Mouse (Mus musculus): Measurements from ENCODE around the gene Nicn1.
"Not testable (repeated sequence)": the region's sequence is repeated elsewhere in the genome, so short reads cannot be mapped to it uniquely, and the experiment has no call there.

Nicn1 gene

DNA sequence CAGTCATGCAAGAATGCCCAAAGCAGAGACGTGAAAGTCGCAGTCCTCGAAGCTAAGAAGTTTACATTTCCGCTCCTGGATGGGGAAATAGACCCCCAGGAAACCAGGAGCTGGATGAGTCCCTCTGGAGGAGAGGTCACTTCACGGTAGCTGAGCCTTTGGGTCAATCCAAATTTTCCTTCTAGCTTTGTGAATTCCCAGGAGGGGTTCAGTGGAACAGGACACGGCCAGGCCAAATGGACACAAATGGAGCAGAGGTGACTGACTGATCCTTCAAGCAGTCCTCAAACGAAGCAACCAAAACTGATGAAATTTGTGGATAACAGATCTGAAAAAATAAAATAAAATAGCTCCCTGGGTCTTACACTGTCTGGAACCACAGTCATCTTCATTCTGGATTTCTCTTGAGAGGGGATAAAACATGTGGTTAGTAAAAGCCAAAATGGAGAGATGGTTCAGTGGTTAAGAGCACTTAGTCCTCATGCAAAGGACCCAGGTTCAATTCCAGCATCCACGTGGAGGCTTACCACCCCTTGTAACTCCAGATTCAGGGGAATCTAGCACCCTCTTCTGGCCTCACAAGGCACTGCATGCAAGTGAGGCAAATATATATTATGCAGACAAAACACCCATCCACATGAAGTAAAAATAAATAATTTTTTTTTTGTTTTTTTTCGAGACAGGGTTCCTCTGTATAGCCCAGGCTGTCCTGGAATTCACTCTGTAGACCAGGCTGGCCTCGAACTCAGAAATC is 11.4 kb upstream of the Nicn1 start:
- DNase-seq (ENCODE audit: low read depth, low spot score), result no peak

GRCm38 (mm10) chr9:108280071-108280828 is 10.0 kb upstream of the Nicn1 start:
- no peak for DNase-seq (ENCODE audit: low read depth, low spot score)

DNA sequence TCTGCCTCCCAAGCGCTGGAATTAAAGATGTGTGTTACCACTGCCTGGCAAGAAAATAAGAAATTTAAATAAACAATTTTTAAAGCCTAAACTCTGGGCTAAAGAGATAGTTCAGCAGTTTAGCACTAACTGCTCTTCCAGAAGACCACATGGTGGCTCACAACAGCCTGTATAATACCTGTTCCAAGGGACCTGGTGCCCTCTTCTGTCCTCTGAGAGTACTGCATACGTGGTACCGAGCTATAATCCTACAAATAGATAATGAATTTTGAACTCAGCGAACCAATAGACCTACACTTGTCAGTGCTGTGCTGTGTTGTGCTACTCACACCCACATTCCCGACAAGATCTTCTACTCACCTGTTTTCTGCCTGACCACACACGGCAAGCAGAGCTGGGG is 5.8 kb upstream of the Nicn1 start:
- DNase-seq (ENCODE audit: low read depth, low spot score), result peak; percentile 72

DNA sequence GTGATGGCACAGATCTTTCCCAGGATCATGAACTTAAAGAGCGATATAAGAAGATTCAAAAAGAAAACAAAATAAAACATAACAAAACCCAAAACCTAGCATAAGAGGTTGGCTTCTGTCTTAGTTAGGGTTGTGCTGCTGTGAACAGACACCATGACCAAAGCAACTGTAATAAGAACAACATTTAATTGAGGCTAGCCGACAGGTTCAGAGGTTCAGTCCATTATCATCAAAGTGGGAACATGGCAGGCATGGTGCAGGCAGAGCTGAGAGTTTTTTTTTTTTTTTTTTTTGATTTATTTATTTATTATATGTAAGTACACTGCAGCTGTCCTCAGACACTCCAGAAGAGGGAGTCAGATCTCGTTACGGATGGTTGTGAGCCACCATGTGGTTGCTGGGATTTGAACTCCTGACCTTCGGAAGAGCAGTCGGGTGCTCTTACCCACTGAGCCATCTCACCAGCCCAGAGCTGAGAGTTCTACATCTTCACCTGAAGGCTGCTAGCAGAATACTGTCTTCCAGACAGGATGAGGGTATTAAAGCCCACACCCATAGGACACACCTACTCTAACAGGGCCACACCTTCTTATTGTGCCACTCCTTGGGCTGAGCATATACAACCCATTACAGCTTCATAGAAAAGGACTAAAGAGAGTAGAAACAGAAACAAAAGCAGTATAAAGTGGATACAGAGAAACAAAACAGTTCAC is 2.5 kb upstream of the Nicn1 start:
- not testable (repeated sequence) for DNase-seq (ENCODE audit: low read depth, low spot score)

DNA sequence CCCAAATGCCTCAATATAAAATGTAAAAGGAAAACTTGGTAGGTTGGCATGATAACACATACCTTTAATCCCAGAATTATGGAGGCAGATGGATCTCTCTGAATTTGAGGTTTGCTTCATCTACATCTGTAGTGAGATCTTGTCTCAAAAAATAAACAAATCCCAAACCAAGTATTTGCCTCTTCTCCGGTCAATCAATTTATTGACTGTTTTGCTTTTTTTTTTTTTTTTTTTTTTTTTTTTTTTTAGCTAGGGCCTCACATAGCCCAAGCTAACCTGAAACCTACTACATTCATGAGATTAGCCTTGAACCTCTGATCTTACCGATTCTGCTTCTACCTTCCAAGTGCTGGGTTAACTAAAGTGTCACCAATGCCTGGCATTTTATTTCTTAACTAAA is 882 bp upstream of the Nicn1 start:
- DNase-seq (ENCODE audit: low read depth, low spot score), result no peak

DNA sequence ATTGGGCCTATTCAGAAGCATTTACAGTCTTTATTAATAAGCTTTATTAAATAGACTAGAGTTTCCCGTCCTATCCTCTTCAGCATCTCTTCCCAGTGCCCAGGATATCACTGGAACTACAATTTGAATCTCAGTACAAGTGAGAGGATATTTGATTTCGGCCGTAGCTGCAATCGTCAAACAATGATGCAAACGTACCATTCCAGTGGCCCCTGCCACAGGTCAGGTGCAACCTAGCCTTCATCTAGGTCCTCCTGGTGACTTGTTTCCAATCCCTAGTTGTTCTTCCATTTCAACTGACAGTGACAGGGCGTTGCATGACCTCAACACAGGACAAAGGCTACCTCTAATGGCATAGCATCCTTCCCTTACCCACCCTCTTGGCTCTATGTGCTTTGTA is 544 bp downstream of the Nicn1 start:
- DNase-seq (ENCODE audit: low read depth, low spot score), result no peak

- no peak for DNase-seq (ENCODE audit: low read depth, low spot score)
These were observed 6.5 kb downstream of the Nicn1 start, which contains the start of gene Amt for GRCm38 (mm10) chr9:108296453-108297355. TSS of gene Amt (plus strand) at chr9:108296853.

DNA sequence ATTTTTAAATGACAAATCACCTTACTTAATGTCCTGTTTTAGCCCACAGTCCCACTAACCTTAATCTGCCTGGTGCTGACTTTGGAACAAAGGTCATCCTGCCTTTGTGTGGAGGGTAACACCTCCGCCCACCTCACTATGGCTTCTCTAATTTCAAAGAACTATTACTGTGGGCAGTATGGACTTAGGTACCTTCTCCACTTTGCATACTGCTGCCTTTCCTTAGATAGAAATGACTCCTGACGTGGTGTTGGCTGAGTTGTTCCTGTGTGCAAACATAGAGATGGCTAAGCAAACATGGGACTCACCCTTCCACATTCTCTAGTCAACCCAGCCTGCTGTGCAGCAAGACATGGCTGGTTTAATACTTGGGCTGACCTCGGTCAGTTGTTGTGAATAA is 11.6 kb downstream of the Nicn1 start:
- no peak for DNase-seq (ENCODE audit: low read depth, low spot score)

DNA sequence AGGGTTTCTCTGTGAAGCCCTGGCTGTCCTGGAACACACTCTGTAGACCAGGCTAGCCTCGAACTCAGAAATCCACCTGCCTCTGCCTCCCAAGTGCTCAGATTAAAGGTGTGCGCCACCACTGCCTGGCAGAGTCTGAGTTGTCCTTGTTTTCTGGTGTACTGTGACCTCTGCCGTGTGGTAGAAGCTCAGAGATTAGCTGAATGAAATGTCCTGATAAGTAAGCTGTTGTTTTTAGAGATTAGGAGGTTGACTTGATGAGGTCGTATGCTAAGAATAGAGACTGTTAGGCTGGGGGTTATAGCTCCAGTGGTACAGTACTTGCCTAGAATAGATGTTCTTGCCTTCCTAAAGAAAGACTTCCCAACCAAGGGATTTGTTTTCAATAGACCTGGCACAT is 14.5 kb downstream of the Nicn1 start:
- no peak for DNase-seq (ENCODE audit: low read depth, low spot score)

GRCm38 (mm10) chr9:108305170-108305569 is 14.9 kb downstream of the Nicn1 start:
- no peak for DNase-seq (ENCODE audit: low read depth, low spot score)

DNA sequence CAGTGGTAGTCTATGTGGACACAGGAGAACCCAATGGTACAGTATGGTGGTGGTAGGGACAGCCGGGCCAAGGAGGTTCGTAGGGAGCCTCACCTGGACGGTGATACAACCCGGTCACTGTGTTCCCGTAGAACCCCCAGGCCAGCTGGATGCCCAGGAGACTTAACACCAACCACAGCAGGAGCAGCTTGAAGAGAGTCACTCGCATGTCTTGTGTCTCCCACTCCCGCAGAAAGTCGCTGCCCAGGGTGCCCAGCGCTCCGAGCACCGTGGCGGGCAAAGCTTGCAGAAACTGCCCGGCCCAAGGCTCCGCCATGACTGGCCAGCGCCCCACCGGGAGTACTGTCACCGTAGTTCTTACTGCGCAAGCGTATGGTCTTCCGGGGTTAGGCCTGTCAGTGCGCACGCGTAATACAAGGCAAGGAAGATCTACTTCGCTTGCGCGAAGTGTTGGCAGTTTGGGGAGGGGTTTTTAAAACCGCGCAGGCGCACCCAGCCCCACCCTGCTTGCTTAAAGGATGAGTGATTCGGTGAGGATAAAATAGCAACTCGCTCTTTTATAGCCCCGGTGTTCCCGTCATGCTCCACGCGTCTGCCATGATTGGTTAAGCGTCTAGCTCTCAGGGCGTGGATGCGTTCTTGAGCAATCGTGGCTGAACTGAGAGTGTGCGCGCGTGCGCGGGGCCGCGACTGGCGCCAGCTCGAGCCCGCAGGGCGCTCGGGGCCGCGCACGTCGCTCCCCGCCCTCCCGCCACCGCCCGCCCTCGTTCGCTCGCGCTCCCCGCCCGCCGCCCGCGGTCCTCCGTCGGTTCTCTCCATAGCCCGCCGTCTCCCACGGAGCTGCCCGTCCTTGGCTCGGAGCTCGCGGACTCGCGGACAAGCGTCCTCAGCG is 15.6 kb downstream of the Nicn1 start, which contains the start of the genes Rhoa and Tcta:
TSS of gene Rhoa (plus strand) at position 501 of the 892 bp plus-strand sequence.
TSS of gene Tcta (minus strand) at position 532 of the 892 bp plus-strand sequence.
- DNase-seq (ENCODE audit: low read depth, low spot score), result peak; percentile 99

GRCm38 (mm10) chr9:108306571-108306980 is 16.3 kb downstream of the Nicn1 start:
- DNase-seq (ENCODE audit: low read depth, low spot score), result peak; percentile 61

- no peak for DNase-seq (ENCODE audit: low read depth, low spot score)
These were observed 17.0 kb downstream of the Nicn1 start for GRCm38 (mm10) chr9:108307021-108307807.

DNA sequence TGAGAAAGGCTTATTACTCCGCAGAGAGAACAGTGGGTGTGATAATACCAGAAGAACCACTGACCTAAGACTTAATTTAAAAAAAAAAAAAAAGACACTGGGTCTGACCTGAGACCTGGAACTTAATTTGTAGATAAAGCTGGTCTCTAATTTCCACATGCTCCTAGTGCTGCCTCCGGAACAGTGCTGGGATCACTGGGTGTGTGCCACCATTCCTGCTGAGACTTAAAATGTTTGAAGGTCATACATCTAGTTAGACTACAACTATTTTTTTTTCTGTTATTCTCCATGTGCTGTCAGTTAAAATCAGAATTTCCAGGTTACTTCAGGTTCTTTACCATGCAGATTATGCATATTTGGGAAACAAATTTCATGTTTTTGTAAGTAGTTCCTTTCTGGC is 17.9 kb downstream of the Nicn1 start:
- DNase-seq (ENCODE audit: low read depth, low spot score), result no peak

DNA sequence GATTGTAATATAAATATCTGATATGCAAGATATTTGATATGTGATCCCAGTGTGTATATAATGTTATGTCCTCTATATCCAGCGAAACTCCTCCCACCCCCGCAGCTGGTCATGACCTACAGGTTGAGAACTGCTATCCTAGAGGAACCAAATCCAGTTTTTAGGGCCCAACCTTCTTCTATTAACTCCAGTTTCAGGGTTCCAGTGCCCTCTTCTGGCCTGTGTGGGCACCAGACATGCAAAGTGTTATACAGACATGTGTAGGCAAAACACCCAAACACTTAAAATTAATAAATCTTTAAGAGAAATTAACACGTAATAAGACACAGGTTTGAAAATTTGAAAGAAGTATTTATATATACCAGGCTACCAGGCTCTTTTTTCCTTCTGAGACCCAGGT is 27.3 kb downstream of the Nicn1 start:
- DNase-seq (ENCODE audit: low read depth, low spot score), result no peak

DNA sequence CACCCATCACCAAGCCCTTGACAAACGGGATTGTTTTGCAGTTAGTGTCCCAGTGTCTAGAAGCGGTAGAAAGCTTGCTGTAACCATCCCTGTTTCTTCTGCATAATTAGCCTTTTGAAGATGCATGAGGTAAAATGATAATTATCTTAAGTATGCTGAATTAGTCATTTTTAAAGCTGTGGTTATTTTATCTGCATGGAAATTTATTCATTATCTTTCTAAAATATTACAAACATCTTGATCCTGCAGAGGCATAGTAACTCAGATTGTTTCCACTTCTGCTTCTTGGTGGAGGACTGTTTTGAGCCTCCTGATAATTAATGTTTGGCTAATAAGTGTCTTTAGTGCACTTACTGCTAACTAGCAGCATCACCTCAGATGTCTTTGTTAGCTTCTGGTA is 28.2 kb downstream of the Nicn1 start:
- no peak for DNase-seq (ENCODE audit: low read depth, low spot score)

GRCm38 (mm10) chr9:108322054-108322453 is 31.8 kb downstream of the Nicn1 start:
- DNase-seq (ENCODE audit: low read depth, low spot score), result not testable (repeated sequence)

DNA sequence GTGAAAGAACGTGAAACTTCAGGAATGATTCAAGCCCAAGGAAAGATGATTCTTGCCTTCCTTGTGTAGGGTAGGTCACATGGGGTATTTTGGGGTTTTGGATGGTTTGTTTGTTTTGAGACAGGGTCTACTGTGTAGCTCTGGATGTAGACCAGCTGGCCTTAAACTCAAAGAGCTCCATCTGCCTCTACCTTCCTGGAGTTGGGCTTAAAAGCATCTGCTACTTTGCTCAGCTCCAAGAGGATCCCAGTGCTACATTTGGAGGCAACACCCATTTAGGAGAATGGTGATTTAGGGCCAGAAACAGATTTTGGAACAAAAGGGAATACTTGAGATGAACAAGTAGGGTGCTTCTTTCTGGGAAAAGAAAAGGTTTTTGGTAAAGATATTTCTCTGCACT is 34.6 kb downstream of the Nicn1 start:
- no peak for DNase-seq (ENCODE audit: low read depth, low spot score)

- no peak for DNase-seq (ENCODE audit: low read depth, low spot score)
These were observed 35.6 kb downstream of the Nicn1 start for GRCm38 (mm10) chr9:108325811-108326210.
